ENCODE assay signal across 8 mouse cellular contexts in the genomic region with DNA sequence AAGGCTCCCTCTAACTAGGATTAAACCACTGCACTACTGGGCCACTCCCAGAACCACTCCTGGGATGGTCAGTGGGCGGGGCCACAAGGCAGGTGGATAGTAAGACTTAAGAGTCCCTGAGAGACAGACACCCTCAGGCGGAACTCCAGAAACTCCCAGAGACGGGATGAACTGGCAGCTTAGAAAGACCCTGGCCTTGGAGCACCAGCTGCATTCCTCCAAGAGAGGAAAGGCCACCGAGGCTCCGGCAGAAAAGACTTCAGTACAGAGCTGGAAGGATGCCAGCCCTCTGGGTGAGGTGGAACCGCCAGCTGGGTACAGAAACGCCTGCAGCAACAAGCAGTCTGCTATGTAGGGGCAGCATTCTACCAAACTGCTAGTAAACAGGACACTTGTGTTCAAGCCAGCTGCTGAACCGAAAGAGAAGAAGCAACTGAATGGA.
DNase-seq lines count a peak whose midpoint lies in the region; ATAC-seq lines count a peak whose summit lies in the region.

No protein-coding gene starts in this region.

- H3K36me3 ChIP-seq in heart, embryonic 11.5 days (ENCODE audit: control insufficient read depth, insufficient read depth, low read length): peaks cover 1% of the 10 kb centered on the region

- H3K9me3 ChIP-seq in heart, embryonic 11.5 days (replicated peaks; ENCODE audit: control insufficient read depth, low read length): no peaks in the 10 kb centered on the region

- no peaks in the 10 kb centered on the region for H3K27me3 ChIP-seq in heart, embryonic 11.5 days (ENCODE audit: control insufficient read depth, insufficient read depth, low read length)

- no peak overlapping the region for H3K9ac ChIP-seq in heart, embryonic 11.5 days (ENCODE audit: low read depth, low read length)

- intact Hi-C loops in left cerebral cortex, postnatal 36 days (cut with DNase I): no loop called here

- ATAC-seq in heart, embryonic 11.5 days (replicated peaks; ENCODE audit: insufficient number of reproducible peaks, low FRiP score, low TSS enrichment): no peak

- peaks cover 17% of the 10 kb centered on the region for H3K4me1 ChIP-seq in heart, embryonic 11.5 days (ENCODE audit: control insufficient read depth, insufficient read depth, low read length)

- H3K4me3 ChIP-seq in heart, embryonic 11.5 days (ENCODE audit: low read depth, low read length): no peak overlapping the region

- WGBS in heart, embryonic 11.5 days (ENCODE audit: insufficient replicate concordance): 35% methylated on average over 8 of the region's 8 CpGs

- H3K27ac ChIP-seq in heart, embryonic 11.5 days (ENCODE audit: low read depth, low read length): no peak overlapping the region; the same call in 1 of the 2 replicates

- H3K4me2 ChIP-seq in heart, embryonic 11.5 days: no peak overlapping the region

- peak; percentile 97 for DNase-seq in heart, adult 11 months
- peak; percentile 28 to 57 for DNase-seq in adrenal gland, postnatal 4 days (ENCODE audit: low spot score in 2 of 2)
- peak; percentile 67 for DNase-seq in gastrocnemius, postnatal 10 days
- DNase-seq in kidney, adult 18-20 months: peak; percentile 65
- peak; percentile 53 to 72 for DNase-seq in left cerebral cortex, postnatal 36 days (ENCODE audit: low spot score in 2 of 2)
- peak; percentile 79 for DNase-seq in ovary, postnatal 36 days (ENCODE audit: low spot score)
- no peak for DNase-seq in spleen, adult 18-20 months

Comparison
In these comparisons a context has a peak if more than half of its experiments do, and no peak if none do; other contexts are left out.
1. DNase-seq: peak in heart, adult 11 months (single experiment), adrenal gland, postnatal 4 days (2 of 2), gastrocnemius, postnatal 10 days (single experiment), kidney, adult 18-20 months (single experiment), left cerebral cortex, postnatal 36 days (2 of 2) and ovary, postnatal 36 days (single experiment); none in spleen, adult 18-20 months (0 of 2).